Mouse (Mus musculus): ENCODE results near the gene Gm49661.
A peak's percentile ranks its signal among the peaks of the same experiment; 100 is the strongest.

Gene Gm49661

GRCm38 (mm10) chr8:84982499-84983011, 13.3 kb upstream of the Gm49661 start:
- no peak for DNase-seq

DNA sequence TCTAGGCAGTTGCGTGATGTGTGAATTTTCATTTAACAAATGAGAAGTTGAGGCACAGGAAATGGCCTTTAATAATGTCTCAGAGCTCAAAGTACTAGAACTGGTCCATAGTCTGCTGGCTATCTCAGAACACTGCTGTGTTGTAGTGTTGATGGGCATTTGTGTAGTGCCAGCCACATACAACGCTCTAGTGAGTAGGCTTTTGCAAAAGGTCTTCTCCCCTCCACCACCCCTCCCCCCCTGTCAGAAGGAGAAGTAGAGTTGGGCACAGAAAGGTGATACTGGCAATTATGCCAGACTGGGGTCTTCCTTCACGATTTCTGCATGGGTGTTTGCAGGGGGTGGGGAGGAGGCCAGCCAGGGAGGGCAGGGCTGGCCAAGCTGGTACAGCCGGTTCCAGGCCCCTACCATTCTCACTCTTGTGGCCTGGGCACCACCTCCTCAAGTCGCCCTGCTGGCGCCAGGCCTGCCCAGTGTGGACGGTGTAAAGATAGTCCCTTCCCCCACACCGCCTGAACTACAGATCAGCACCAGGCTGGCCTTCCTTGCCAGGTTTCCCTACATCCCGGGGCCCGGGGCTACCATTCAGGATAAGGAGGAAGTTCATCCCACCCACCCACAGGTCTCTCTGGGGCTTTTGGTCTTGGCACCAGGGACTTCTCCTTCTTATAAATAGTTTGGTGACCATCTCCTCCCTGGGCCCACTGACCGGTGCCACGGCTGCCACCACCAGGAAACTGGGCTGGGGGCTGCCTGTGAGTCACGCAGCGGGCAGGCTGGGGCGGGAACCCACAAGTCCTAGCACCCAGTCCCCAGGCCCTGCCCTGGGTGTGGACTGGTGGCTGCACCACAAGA, 12.6 kb upstream of the Gm49661 start:
- no peak for DNase-seq

DNA sequence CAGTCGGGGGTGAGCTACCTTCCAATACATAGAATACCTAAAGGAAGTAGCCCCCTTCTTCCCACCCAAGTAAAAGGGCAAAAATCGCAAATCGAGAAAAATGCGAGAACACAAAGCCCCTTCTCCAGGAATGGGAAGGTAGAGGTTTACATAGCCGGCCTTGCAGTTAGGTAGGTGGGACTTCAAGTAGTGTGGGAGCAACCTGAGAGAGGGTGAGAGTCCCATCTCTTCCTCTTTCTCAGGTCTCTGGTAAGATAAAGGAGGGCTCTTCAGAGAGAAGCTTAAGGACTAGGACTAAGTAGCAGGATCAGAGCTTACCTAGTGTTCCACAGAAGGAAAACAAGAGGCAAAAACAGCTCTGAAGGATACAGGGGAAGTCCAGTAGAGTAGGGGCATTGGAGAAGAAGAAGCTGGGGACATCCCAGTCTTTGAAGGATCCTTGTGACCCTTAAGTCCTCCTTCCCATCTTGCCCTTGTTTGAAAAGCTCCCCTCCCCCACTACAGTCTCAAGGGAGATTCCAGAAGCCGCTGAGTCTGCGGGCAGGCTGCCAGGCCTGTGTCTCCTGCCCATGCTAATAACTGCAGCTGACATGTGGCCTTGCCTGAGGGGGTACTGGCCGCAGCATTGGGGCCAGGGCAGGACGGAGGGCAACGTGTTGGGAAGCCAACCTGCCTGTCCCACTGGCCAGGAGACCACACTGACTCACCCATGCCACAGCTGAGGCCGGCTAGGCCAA, 11.6 kb upstream of the Gm49661 start:
- peak; percentile 45 for DNase-seq

GRCm38 (mm10) chr8:84979599-84980421, 10.6 kb upstream of the Gm49661 start:
- peak; percentile 91 for DNase-seq

GRCm38 (mm10) chr8:84978248-84978940, 9.2 kb upstream of the Gm49661 start, which contains the start of gene Junb:
Gene Junb (minus strand): TSS chr8:84978718.
- peak; percentile 90 for DNase-seq

DNA sequence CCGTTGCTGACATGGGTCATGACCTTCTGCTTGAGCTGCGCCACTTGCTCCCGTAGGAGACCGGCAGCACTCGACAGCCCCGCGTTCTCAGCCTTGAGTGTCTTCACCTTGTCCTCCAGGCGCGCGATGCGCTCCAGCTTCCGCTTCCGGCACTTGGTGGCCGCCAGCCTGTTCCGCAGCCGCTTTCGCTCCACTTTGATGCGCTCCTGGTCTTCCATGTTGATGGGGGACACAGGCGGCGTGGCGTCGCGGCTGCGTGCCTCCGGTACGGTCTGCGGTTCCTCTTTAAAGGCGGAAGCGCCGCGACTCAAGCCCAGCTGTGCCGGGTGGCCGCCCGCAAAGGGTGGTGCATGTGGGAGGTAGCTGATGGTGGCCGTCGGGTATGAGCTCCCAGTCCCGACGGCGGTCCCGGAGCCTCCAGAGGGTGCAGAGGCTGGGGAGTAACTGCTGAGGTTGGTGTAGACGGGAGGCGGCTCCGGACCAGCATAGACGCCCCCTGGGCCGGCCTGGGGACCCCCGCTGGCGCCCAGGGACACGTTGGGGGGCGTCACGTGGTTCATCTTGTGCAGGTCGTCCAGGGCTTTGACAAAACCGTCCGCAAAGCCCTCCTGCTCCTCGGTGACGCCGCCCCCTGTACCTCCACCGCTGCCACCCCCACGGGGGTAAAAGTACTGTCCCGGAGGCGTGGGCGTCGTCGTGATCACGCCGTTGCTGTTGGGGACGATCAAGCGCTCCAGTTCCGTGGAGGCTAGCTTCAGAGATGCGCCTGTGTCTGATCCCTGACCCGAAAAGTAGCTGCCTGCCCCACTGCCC, 8.4 kb upstream of the Gm49661 start:
- DNase-seq: peak; percentile 76

- no peak for DNase-seq
Measured at GRCm38 (mm10) chr8:84976763-84977434, 7.7 kb upstream of the Gm49661 start.

- DNase-seq: peak; percentile 96
Measured at GRCm38 (mm10) chr8:84976031-84976762, 7.0 kb upstream of the Gm49661 start.

GRCm38 (mm10) chr8:84975434-84975833, 6.2 kb upstream of the Gm49661 start:
- DNase-seq: peak; percentile 53

GRCm38 (mm10) chr8:84974543-84975142, 5.4 kb upstream of the Gm49661 start:
- no peak for DNase-seq

DNA sequence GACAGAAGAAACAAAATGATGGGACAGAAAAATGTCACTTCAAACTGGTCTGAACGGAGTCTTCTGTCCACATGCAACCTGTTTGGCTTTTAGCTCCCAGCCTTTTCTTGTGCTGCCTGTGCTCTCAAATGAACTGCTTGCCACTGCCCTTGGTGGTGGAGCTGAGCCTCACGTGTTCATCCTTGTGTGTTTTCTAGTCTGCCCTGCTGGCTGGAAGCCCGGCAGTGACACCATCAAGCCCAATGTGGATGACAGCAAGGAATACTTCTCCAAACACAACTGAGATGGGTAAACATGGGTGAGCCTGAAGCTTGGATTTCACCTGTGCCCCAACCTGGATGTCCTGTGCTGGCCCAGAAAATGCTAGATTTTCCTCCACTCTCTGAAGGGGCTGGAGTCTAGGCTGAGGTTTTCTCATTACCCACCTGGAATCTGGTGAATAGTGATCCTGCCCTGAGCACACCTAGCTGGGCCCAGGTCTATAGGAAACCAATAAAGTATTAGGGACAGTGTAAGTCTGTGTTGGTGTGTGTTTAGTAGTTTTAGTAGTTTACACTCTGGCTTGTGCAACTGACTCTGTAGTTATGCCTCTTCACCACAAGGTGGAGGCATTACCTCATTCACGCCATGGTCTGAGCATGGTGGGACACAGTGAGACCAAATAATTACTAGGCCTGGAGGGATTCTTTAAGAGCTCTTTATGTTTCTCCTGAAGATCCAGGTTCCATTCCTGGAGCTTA, 4.7 kb upstream of the Gm49661 start:
- DNase-seq: peak; percentile 76

DNA sequence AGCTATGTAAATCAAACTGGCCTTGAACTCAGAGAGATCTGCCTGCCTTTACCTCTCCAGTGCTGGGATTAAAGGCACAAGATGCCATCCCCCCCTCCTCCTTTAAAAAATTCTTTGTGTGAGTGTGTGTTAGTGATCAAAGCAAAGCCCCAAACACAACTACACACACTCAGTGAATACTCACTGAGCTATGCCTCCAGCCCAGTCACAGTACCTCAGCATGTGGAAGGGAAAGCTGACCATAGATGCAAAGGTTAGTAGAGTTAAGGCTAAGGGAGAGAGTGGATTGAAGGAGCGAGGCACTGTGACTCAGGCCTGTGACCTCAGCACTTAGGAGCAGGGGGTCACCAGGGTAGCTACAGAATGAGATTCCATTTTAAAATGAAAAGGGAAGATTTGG, 3.8 kb upstream of the Gm49661 start:
- DNase-seq: no peak

GRCm38 (mm10) chr8:84970913-84971312, 1.7 kb upstream of the Gm49661 start:
- no peak for DNase-seq

DNA sequence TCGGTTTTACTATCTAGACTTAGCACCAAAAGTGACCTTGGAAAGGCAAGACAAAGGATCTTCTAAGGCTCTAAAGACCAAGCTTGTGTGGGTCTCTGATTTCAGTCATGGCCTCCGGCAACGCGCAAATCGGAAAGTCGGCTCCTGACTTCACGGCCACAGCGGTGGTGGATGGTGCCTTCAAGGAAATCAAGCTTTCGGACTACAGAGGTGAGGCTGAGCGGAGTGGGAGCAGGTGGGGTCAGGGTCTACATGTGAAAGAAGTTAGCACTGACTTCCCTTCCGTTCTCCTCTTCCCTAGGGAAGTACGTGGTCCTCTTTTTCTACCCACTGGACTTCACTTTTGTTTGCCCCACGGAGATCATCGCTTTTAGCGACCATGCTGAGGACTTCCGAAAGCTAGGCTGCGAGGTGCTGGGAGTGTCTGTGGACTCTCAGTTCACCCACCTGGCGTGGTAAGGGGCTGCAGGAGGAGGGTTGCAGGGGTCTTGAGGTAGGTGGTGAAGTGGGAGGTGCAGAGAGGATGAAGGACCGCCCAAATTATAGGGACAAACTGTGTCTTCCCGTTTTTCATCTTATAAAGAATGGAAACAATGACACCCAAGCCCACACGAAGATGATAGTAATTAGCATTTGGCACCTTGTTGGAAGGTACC, 1.0 kb upstream of the Gm49661 start:
- DNase-seq: no peak

- DNase-seq: no peak
Measured at GRCm38 (mm10) chr8:84968650-84969049, 583 bp downstream of the Gm49661 start.

DNA sequence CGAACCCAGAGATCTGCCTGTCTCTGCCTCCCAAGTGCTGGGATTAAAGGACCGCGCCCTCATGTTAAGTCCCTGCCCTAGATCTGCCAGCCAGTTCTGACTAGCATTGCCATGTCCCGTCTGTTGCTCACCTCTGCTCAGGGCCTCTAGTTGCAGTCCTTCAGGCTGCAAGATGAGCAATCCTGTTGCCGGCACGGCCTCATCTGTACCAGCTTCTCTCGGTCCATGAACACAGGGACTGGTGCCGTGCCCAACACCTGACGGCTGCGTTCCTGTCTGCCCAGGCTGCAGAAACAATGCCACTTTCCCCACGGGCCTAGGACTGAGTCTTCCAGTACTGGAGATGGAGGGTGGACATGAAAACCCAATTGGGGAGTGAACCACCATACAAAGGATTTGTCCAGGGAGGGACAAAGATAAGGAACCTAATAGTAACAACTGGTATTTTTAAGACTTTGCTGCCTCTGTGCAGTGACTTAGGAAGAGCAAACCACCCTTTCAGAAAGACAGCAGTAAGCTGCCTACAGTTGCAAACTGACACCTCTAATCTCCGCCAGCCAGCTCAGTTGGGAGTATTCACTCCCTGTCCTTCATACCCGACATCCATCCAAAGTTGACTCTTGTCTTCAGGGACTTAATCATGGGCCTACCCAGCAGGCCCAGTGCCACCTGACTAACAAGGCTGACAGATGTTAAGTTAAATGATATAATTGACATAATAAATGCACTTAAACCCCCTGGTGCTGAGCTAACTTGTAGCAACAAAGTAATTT, 1.5 kb downstream of the Gm49661 start:
- DNase-seq: no peak

DNA sequence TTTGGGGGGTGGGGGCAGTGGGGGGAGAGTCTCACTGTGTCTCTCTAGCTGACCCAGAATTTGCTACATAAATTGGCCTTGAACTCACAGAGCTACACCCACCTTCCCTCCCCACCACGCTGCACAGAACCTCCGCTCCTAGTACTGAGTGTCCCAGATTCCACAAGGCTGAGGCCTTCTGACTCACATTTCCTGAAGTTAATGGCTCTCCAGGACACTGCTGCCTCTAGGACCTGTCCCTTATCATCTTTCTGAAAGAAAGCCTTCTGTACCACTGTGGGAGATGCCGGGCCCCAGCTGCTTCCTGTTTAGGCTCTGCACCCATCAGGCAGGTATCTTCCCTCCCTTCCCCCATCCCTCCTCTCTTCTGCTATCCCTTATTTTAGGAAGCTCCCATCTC, 2.6 kb downstream of the Gm49661 start:
- DNase-seq: no peak

All from embryo, embryonic 11 days (tissue).